Mouse (Mus musculus): ENCODE results near the gene Akr7a5. TPM values are rescaled to one million over a fixed set of nuclear protein-coding genes. Genes with fewer than 3 reads are reported as not detected.
A peak's percentile ranks its signal among the peaks of the same experiment; 100 is the strongest.

Gene Akr7a5
- polyA plus RNA-seq, 1 experiment from 2014 or later = 243 TPM

DNA sequence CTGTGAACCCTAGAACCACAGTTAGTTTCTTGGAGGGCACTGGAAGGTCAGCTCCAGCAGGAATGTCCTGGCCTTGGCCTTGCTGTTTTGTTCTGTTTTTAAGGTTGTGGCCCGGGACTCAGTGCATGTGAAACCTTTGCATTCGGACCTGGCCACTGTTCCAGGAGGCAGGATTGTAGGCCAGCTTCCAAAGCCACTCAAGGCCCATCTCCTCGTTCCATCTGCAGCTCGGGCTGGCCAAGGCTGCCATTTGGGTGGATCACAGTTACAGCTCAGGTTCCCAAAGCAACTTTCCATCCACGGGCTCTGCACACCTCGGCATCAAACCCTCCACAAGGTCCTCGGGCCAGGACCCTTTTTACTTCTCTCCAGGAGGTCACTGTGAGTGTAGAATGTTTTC, 36.0 kb upstream of the Akr7a5 start:
- Histone ChIP-seq H3K27ac (ENCODE audit: low read length) (no peak overlapping the region), H3K27me3 (replicated peaks; ENCODE audit: control insufficient read depth, insufficient read depth, low read length) (no peaks in the 10 kb centered on the region), H3K9ac (ENCODE audit: low read depth, low read length) (no peak overlapping the region), H3K36me3 (ENCODE audit: control insufficient read depth, insufficient read depth, low read length) (no peaks in the 10 kb centered on the region; the same call in 1 of the 2 replicates), H3K9me3 (ENCODE audit: control insufficient read depth, low read length) (no peaks in the 10 kb centered on the region), H3K4me3 (ENCODE audit: low read length) (no peak overlapping the region), H3K4me1 (ENCODE audit: control insufficient read depth, insufficient read depth, low read length) (peaks cover 3% of the 10 kb centered on the region; the same call in 1 of the 2 replicates), H3K4me2 (ENCODE audit: low read depth, low read length) (no peak overlapping the region)
- ATAC-seq = no peak
- WGBS = 88% methylated on average over 7 of the region's 7 CpGs

DNA sequence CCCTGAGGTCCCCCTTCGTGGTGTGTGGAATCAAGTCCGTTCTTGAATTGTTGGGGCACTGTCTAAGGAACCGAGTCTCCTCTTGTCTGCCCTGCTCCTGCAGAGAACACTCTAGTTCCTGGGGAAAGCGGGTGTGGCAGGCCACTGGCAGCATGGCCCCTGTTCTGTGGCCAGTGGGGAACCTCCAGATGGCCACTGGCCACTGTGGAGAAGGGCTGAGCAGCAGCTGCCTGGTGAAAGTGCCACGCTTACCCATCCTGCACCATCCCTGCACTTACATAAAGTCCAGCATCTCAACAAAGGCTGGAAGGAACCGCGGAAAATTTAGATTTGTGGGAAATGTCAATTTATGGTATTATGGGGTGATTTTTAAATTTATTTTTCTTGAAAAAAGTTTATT, 34.1 kb upstream of the Akr7a5 start:
- Histone ChIP-seq H3K27me3 (replicated peaks; ENCODE audit: control insufficient read depth, insufficient read depth, low read length) (no peaks in the 10 kb centered on the region), H3K4me2 (ENCODE audit: low read depth, low read length) (no peak overlapping the region), H3K36me3 (ENCODE audit: control insufficient read depth, insufficient read depth, low read length) (no peaks in the 10 kb centered on the region; the same call in 1 of the 2 replicates), H3K9ac (ENCODE audit: low read depth, low read length) (no peak overlapping the region), H3K27ac (ENCODE audit: low read length) (no peak overlapping the region), H3K4me1 (ENCODE audit: control insufficient read depth, insufficient read depth, low read length) (no peaks in the 10 kb centered on the region), H3K4me3 (ENCODE audit: low read length) (no peak overlapping the region), H3K9me3 (ENCODE audit: control insufficient read depth, low read length) (no peaks in the 10 kb centered on the region)
- no peak for ATAC-seq
- WGBS = 91% methylated on average over 7 of the region's 7 CpGs

DNA sequence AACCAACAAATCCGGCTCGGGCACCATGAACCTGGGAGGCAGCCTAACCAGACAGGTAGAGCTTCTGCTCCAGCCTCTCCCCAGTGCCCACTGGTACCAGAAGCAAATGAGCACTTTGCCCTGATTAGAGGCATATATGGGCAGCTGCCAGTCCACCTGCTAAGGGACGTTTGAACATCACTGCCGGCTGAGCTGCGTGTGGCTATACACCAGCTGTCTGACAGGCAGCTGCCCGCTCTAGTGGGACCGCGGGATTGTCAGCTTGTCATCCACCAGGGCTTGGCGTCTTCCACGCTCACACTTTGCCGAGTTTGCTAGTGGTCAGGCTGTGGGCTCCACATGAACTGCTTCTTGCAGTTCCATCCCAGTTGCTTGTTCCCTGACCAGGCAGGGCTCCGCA, 30.0 kb upstream of the Akr7a5 start:
- no peaks in the 10 kb centered on the region for H3K4me1 ChIP-seq (ENCODE audit: control insufficient read depth, insufficient read depth, low read length)
- H3K27ac ChIP-seq (ENCODE audit: low read length) = no peak overlapping the region
- no peak for ATAC-seq
- no peak overlapping the region for H3K4me2 ChIP-seq (ENCODE audit: low read depth, low read length)
- no peak overlapping the region for H3K9ac ChIP-seq (ENCODE audit: low read depth, low read length)
- no peaks in the 10 kb centered on the region for H3K27me3 ChIP-seq (replicated peaks; ENCODE audit: control insufficient read depth, insufficient read depth, low read length)
- H3K4me3 ChIP-seq (ENCODE audit: low read length) = no peak overlapping the region
- WGBS = 86% methylated on average over 12 of the region's 12 CpGs
- H3K9me3 ChIP-seq (ENCODE audit: control insufficient read depth, low read length) = no peaks in the 10 kb centered on the region
- H3K36me3 ChIP-seq (ENCODE audit: control insufficient read depth, insufficient read depth, low read length) = peaks cover 11% of the 10 kb centered on the region; the same call in 1 of the 2 replicates

DNA sequence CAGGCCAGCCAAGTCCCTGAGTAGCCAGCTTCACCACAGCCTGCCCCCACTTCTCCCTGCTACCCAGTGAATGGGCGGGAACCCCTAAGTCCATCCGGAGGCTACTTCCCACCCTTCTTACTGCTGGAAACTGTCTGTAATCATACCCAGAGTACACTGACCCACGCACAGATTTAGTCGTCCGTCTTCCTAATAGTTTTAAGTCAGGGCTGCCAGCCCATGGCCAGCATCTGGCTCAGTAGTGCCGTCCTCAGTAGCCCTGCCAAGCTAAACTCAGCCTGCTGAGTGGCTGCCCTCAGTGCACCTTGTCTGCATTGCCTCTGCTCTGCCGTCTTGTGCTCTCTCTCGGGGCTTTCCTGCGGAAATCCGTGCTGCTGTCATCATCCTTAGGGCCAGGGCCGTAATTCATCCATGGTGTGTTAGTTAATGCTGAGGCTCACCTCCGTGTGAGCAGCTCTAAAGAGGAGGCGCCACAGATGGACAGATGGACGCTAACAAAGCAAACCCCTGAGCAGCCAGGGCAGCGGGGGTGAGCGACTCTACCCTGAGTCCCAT, 28.7 kb upstream of the Akr7a5 start:
- Histone ChIP-seq H3K9me3 (ENCODE audit: control insufficient read depth, low read length) (no peaks in the 10 kb centered on the region), H3K27ac (ENCODE audit: low read length) (no peak overlapping the region), H3K27me3 (replicated peaks; ENCODE audit: control insufficient read depth, insufficient read depth, low read length) (no peaks in the 10 kb centered on the region), H3K9ac (ENCODE audit: low read depth, low read length) (no peak overlapping the region), H3K36me3 (ENCODE audit: control insufficient read depth, insufficient read depth, low read length) (peaks cover 11% of the 10 kb centered on the region; the same call in 1 of the 2 replicates), H3K4me3 (ENCODE audit: low read length) (no peak overlapping the region), H3K4me1 (ENCODE audit: control insufficient read depth, insufficient read depth, low read length) (no peaks in the 10 kb centered on the region), H3K4me2 (ENCODE audit: low read depth, low read length) (no peak overlapping the region)
- ATAC-seq = no peak
- 84% methylated on average over 16 of the region's 16 CpGs for WGBS

DNA sequence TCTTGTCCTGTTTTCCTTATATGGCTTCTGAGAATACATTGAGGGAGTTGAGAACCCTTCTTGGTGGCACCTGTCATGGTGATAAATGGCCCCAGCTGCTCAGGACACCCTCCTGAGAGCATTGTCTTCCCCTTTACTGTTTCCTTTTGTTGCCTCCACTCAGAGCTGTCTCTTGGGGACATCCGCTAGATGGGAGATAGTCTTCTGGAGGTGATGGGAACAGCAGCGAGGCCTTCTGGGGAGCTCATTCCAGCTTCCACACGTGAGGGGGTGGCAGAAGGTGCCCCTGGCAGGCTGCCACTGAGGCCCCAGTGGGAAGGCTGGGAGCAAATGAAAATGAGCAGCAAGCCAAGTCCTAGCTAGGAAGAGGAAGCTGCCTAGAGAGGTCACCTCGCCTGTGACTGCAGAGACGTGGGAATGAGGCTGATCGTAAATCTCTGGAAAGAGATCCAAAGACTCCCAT, 27.6 kb upstream of the Akr7a5 start:
- no peak overlapping the region for H3K9ac ChIP-seq (ENCODE audit: low read depth, low read length)
- H3K9me3 ChIP-seq (ENCODE audit: control insufficient read depth, low read length) = no peaks in the 10 kb centered on the region
- H3K4me2 ChIP-seq (ENCODE audit: low read depth, low read length) = no peak overlapping the region
- H3K27me3 ChIP-seq (replicated peaks; ENCODE audit: control insufficient read depth, insufficient read depth, low read length) = no peaks in the 10 kb centered on the region
- 46% methylated on average over 6 of the region's 6 CpGs for WGBS
- H3K27ac ChIP-seq (ENCODE audit: low read length) = no peak overlapping the region
- no peaks in the 10 kb centered on the region for H3K4me1 ChIP-seq (ENCODE audit: control insufficient read depth, insufficient read depth, low read length)
- no peak for ATAC-seq
- H3K36me3 ChIP-seq (ENCODE audit: control insufficient read depth, insufficient read depth, low read length) = peaks cover 20% of the 10 kb centered on the region
- no peak overlapping the region for H3K4me3 ChIP-seq (ENCODE audit: low read length)

DNA sequence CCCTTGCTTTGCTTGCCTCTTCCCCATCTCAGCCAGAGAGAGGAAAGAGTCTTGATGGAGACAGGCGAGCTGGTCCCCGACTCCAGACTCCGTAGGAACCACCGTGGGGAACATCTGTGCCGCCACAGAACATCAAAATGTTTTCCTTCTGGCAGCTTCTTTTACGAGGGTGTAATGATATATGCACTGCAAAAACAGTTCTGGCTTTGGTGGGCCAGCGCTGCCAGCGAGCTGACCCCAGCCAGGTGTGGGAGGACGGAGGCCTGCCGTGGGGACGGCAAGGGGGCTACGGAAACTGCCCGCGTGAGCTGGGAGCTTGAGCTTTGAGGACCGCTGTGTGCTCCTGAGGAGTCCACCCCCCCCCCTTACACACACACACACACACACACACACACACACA, 25.7 kb upstream of the Akr7a5 start:
- H3K9ac ChIP-seq (ENCODE audit: low read depth, low read length) = no peak overlapping the region
- H3K27me3 ChIP-seq (replicated peaks; ENCODE audit: control insufficient read depth, insufficient read depth, low read length) = no peaks in the 10 kb centered on the region
- no peak overlapping the region for H3K4me3 ChIP-seq (ENCODE audit: low read length)

DNA sequence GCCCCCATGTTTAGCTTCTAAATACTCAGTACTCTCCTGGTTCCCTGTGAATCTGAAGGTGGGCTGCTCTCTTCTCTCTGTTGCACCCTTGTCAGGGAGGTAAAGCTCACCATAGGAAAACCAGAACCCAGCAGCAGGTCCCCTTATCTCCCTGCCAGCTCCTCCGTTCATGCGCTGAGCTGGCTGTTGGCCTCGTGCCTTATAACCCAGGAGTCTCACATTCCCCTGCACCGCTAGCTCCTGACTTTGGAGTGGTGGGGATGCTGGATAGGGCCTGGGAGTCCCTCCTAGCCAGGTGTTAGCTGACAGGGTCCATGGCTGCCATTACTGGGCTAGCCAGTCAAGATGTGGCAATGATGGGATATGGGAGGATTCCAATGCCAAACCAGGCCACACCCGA, 24.3 kb upstream of the Akr7a5 start:
- no peaks in the 10 kb centered on the region for H3K27me3 ChIP-seq (replicated peaks; ENCODE audit: control insufficient read depth, insufficient read depth, low read length)
- no peaks in the 10 kb centered on the region for H3K4me1 ChIP-seq (ENCODE audit: control insufficient read depth, insufficient read depth, low read length)
- H3K4me3 ChIP-seq (ENCODE audit: low read length) = no peak overlapping the region
- no peak overlapping the region for H3K4me2 ChIP-seq (ENCODE audit: low read depth, low read length)
- H3K9ac ChIP-seq (ENCODE audit: low read depth, low read length) = no peak overlapping the region
- peaks cover 23% of the 10 kb centered on the region for H3K36me3 ChIP-seq (ENCODE audit: control insufficient read depth, insufficient read depth, low read length)
- H3K9me3 ChIP-seq (ENCODE audit: control insufficient read depth, low read length) = no peaks in the 10 kb centered on the region
- no peak overlapping the region for H3K27ac ChIP-seq (ENCODE audit: low read length)
- no peak for ATAC-seq
- WGBS = 85% methylated on average over 5 of the region's 5 CpGs

More for the DNA sequence above, 25.7 kb upstream of the Akr7a5 start:
- no peak overlapping the region for H3K4me2 ChIP-seq (ENCODE audit: low read depth, low read length)
- no peak for ATAC-seq
- H3K27ac ChIP-seq (ENCODE audit: low read length) = no peak overlapping the region
- H3K4me1 ChIP-seq (ENCODE audit: control insufficient read depth, insufficient read depth, low read length) = no peaks in the 10 kb centered on the region
- H3K36me3 ChIP-seq (ENCODE audit: control insufficient read depth, insufficient read depth, low read length) = peaks cover 23% of the 10 kb centered on the region
- no peaks in the 10 kb centered on the region for H3K9me3 ChIP-seq (ENCODE audit: control insufficient read depth, low read length)
- WGBS = 76% methylated on average over 15 of the region's 15 CpGs

DNA sequence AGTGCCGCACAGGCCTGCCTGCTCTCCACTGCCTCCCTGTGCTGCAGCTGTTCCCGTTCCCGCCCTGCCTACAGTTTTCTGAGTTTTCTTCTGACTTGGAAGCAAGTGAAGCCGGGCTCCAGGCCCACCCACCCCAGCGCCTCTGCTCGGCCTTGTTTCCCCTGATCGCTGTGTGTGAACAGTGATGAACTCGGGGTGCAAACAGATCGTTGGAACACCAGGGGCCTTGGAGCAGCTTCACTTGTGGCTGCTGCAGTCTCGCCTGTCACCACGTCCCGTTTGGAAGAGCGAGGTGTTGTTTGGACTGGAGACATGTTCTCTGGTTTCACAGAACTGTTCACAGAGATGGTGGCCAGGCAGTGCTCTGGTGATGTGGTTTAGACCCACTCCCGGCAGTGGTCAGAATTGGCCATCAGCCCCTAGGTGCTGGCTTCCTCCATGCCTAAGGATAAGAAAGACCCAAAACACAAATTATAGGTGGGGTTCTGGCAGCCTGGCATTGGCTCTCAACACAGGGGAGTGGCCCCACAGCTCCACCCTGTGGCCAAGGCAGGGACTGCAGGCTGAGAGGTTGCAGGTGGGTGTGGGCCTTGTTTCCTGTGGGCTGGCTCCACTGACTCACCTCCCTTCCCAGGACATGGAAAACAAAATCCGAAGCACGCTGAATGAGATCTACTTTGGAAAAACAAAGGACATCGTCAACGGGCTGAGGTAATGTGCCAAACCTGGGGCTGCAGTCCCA, 23.3 kb upstream of the Akr7a5 start:
- H3K4me2 ChIP-seq (ENCODE audit: low read depth, low read length) = no peak overlapping the region
- no peaks in the 10 kb centered on the region for H3K27me3 ChIP-seq (replicated peaks; ENCODE audit: control insufficient read depth, insufficient read depth, low read length)
- no peak overlapping the region for H3K9ac ChIP-seq (ENCODE audit: low read depth, low read length)
- H3K4me3 ChIP-seq (ENCODE audit: low read length) = no peak overlapping the region
- 0 out of 2 replicates have a peak, but pooled peaks have one; percentile 16 for ATAC-seq
- no peaks in the 10 kb centered on the region for H3K9me3 ChIP-seq (ENCODE audit: control insufficient read depth, low read length)
- H3K36me3 ChIP-seq (ENCODE audit: control insufficient read depth, insufficient read depth, low read length) = peaks cover 23% of the 10 kb centered on the region
- WGBS = 85% methylated on average over 18 of the region's 18 CpGs
- H3K27ac ChIP-seq (ENCODE audit: low read length) = no peak overlapping the region
- H3K4me1 ChIP-seq (ENCODE audit: control insufficient read depth, insufficient read depth, low read length) = no peaks in the 10 kb centered on the region

DNA sequence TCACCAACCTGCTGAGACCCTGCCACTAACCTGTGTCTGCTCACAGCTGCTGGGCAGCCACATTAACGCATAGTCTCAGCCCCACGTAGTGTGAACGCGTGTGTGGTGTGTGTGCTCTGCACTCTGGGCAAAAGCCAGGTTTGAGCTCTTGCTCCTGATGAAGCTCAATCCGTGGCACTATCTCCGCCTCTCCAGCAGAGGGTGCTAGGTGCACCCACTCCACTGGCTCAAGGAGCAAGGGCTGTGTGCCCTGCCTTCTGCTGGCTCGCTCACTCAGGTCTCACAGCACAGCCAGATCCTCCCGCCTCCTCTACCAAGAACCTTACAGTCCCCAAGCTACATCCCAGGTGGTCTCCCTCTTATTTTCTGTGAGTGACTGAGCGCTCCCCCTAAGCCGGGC, 21.5 kb upstream of the Akr7a5 start:
- peak; percentile 35 for ATAC-seq
- H3K27ac ChIP-seq (ENCODE audit: low read length) = no peak overlapping the region
- H3K27me3 ChIP-seq (replicated peaks; ENCODE audit: control insufficient read depth, insufficient read depth, low read length) = no peaks in the 10 kb centered on the region
- no peaks in the 10 kb centered on the region for H3K4me1 ChIP-seq (ENCODE audit: control insufficient read depth, insufficient read depth, low read length)
- no peak overlapping the region for H3K4me2 ChIP-seq (ENCODE audit: low read depth, low read length)
- no peak overlapping the region for H3K4me3 ChIP-seq (ENCODE audit: low read length)
- 74% methylated on average over 10 of the region's 10 CpGs for WGBS
- no peak overlapping the region for H3K9ac ChIP-seq (ENCODE audit: low read depth, low read length)
- peaks cover 18% of the 10 kb centered on the region for H3K36me3 ChIP-seq (ENCODE audit: control insufficient read depth, insufficient read depth, low read length)
- H3K9me3 ChIP-seq (ENCODE audit: control insufficient read depth, low read length) = no peaks in the 10 kb centered on the region

All from intestine, embryonic 16.5 days (tissue).